Mouse (Mus musculus): ENCODE measurements around the gene Acer2.
A peak's percentile ranks its signal among the peaks of the same experiment; 100 is the strongest.
"Not testable (repeated sequence)": the region's sequence is repeated elsewhere in the genome, so short reads cannot be mapped to it uniquely, and the experiment has no call there.

Acer2 gene

DNA sequence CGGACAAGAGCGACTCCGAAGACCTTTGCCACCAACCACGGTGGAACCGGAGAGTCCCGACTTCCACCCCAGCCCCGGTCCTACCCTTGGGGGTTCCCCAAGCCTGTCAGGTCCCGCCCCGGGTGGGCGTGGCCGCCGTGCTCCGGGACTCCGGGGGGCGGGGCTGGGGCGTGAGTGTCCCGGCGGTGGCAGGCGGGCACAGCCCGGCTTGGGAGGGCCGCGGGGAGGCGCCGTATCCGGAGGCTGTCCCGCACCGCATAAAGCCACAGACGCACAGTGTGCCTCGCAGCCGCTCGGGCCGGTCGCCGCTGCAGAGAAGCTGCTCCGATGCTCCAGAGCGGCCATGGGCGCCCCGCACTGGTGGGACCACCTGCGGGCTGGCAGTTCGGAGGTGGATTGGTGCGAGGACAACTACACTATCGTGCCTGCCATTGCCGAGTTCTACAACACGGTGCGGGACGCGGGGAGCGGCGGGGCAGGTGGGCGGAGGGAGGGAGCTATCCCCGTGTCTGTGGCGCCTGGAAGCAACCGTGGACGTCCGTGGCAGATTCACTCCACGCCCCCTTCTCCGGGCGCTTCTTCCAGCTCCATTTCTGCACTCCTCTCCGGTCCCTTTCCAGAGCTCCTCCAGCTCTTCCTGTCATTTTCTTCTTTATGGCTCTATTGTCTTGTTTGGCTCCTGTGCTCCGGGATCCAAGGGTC, at the start of gene Acer2:
Gene Acer2, plus strand, starts transcription at position 251 of the 702 bp plus-strand sequence.
- DNase-seq = peak; percentile 76

DNA sequence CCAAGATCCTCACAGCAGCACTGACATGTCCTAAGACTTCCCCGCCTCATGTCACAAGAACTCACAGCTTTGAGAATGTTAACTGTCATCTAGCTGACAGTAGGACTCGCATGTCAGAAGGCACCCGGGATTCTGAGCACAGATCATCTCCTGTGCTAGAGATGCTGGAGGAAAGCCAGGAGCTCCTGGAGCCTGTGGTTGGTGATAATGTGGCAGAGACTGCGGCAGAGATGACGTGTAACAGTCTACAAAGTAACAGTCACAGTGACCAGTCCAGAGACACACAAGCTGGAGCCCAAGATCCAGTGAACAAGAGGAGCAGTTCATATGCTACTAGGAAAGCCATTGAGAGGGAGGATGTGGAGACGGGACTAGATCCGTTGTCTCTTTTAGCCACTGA, 49.1 kb upstream of the Acer2 start:
- no peak for DNase-seq

DNA sequence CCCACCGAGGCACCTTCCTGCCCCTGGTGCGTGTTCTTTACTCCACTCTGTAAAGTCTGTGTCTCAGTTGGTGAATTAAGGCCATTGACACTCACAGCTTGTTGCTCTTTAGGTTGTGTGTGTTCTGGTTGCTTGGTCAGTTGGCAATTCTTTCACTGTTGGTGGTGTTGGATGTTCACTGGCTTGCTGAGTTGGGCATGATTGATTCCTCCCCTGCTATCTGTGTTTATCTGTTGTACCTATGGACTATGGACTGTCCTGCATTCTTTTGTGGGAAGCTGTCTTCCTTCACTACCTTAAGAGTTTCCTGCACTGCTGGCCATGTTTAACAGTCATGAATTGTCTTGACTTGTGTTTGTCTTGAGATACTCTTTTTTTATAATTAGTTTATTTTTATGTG, 42.3 kb upstream of the Acer2 start:
- no peak for DNase-seq

DNA sequence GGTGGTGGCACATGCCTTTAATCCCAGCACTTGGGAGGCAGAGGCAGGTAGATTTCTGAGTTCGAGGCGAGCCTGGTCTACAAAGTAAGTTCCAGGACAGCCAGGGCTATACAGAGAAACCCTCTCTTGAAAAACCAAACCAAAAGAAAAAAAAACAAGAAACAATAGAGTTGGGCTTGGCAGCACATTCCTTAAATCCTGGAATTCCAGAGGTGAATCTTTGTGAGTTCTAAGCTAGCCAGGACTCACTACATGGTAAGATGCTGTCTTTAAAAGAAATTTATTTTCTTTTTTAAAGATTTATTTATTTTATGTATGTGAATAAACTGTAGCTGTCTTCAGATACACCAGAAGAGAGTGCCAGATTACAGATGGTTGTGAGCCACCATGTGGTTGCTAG, 33.1 kb upstream of the Acer2 start:
- not testable (repeated sequence) for DNase-seq

DNA sequence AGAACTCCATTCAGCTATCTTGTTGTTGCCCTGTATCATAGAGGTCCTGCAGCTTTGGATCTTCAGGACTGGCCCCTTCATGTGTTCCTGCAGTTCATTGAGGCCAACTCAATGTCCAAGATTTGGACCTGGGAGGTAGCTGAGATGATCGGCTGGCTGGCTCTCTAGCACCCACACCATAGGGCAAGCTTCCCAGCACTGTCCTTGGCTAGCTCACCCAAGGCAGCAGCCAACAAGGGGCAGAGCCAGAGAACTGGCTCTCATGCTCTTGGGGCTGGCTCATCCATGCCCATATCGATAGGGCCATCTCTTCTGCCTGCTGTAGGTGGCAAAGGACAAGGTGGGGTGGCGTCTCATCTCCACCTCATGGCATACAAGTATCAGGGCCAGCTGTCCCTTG, 28.8 kb upstream of the Acer2 start:
- DNase-seq = no peak

DNA sequence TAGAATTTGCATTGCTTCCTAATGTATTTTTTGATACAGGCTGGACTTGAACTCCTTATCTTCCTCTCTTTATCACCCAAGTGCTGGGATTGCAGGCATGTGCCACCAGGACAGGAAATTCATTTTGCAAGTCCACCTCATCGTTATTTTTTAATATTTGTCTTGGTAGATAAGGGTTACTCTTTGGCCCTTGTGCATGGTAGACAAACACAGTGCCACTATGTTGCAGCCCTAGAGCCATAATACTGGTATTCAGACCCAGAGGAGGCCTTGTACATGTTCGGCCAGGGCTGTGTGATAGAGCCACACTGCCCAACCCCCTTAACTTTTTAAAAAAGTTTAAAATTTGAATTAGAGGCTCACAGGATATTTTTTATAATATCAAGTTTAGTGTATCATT, 26.9 kb upstream of the Acer2 start:
- no peak for DNase-seq

DNA sequence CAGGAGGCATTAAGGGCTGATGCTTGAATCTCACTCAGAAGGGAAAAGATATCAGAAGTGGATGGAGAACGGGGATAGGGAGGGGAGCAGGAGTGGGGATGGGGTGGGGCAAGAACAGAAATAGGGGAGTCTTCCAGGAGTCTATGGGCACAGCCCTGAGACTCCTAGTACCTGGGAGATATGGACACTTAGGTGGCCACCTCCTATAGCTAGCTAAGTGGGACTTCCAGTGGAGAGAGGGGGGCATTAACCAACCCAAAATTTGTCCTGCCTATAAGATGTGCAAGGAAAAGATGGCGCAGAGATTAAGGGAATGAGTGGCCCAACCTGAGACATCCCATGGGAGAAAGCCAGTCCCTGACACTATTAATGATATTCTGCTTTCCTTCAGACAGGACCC, 22.9 kb upstream of the Acer2 start:
- DNase-seq = no peak

DNA sequence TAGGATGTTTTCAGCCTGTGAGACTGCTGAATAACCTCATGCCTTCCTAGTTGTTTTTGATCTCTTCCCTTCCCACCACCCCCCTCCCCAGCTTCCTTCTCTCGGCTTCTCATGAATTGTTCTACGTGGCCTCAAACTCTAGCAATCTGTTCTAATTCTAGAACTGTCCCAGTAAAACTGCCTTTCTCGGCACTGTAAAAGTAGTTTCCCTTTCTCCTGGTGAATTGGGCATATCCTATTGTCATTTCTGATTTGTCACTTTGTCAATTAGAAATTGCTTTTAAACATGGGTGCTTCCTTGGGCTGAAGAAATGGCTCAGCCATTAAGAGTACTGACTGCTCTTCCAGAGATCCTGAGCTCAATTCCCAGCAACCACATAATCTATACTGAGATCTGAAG, 22.2 kb upstream of the Acer2 start:
- no peak for DNase-seq

DNA sequence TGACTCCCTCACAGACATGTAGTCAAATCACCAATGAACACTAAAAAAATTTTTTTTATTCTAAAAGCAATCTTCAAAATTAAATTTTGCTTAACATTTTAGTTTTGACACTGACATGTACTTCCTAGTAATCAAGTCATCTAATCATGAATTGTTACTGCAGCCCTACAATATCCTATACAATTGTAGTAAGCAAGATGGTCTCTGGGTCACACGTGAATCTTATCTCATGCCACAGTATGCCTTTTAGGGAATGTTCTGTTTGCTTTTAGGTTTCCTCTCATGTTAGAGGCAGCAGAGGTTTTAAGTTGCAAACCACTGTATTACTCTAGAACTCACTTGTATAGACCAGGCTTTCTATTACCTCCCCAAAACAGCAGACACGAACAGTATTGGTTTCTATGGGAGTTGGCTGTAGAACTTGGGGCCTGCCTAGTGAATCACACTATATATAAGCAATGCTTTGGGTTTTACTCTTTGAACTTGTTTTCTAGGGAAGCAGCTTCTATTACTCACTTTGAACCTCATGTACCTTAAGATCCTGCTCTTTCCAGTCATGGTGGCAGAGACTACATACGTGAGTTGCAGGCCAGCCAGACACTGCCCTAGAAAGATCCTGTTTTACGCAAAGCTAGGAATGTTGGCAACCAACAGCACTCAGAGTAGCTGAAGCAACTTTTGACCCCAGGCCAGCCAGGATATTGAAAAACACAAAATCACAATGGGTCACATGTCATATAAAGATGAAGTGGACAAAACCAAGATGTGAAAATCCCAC, 21.2 kb upstream of the Acer2 start:
- DNase-seq = no peak

DNA sequence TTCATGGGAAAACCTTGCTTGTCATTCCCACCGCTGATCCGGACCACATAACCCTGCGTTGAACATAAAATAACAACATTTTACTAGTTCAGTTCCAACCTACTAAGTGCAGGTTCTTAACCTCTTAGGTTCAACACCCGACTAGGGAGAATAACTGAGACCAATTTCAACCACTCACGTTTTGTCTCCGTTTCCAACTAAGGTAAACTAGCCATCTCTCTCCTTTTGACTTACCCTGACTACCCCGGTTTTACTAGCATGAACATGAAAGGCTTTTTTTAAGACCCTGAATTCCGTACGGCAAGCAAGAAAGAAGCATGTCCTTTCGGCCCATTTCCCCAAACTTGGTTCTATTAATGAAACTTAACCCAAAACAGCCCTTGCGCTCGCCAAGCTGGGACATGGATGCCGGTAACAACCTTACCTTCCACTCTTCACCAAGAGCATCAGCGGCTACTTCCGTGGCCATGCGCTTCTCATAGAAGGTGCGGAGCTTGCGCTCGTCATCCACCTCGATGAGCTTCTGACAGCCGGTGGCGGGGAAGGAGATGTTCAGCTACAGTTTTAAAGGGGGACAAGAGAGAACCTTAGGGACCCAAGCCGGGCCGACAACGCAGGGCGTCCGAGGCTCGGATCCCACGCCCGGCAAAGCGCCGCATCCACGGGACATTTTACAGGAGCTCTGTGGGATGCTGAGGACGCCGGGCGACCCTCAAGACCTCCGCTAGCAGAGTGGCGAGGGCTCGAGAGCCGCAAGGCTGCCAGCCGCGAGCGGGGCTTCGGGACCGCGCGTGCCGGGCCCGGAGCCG, 17.7 kb upstream of the Acer2 start:
- DNase-seq = no peak

DNA sequence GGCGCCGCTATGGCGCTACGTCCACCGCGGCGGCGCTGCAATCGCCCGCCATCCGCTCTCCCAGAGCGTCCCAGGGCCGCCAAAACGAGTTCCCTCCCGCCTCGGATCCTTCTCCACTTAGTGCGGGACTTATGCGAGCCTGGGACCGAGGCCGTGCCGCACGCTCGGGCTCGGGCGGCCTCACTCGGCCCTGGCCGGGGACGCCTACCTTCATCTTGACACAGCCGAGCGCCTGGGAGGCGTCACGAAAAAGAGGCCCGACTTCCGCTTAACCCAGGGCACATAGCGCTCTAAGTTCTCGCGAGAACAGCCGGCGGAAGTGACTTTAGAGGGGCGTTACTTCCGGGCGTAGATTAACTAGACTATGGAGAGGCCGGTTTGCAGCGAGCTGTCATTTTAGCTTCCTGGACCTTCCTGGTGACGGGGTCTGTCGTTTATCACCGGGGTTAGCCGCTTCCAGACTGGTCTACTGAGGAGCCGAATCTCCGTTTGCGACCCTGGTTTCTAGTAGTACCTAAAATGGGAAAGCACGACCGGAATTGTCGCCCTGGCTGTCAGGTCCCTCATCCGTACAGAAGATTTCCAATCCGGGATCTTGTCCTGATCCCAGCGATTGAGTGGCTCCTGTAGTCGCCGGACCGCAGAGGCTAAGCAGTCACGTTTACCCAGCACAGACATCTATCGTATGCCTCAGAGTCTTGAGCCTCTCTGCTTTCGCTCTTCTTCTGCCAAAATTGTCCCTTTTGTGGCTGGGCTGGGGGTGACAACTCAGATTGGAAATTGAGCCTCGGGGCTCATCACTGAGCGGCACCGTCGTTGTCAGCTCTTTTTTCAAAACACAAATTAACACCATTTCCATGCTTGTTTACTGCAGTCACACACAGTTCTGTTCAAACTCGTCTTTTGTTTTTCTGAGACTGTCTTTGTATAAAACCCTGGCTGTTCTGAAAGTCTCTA, 16.8 kb upstream of the Acer2 start, which contains the start of gene Rps6:
Gene Rps6, minus strand, starts transcription at position 300 of the 957 bp plus-strand sequence.
- peak; percentile 96 for DNase-seq

DNA sequence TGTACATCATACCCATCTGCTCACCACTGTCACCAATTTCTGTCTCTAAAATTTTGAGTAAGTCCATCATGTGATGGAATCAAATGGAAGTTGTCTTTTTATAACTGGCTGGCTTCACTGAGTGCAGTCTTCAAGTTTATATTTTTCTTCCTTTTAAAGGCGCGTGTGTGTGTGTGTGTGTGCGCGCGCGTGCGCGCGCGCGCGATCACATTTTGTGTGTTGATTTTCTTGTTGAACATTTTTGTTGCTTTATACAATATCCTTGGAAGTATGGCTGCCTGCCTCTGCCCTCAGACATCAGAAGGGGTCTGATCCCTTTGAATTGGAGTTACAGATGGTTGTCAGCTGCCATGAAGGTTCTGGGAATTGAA, 16.1 kb upstream of the Acer2 start:
- DNase-seq = no peak

DNA sequence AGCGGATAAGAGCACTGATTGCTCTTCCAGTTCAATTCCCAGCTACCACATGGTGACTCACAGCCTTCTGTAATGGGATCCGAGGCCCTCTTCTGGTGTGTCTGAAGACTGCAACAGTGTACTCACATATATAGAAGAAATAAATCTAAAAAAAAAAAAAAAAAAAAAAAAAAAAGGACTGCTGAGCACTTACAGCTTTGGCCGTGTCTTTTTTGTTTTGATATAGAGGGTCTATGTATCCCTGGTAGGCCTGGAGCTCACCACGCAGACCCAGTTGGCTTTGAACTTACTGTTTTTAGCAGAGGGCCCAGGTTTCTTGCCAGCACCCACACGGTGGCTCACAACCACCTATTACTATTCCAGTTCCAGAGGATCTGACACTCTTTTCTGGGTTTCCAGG, 10.1 kb upstream of the Acer2 start:
- DNase-seq = no peak

DNA sequence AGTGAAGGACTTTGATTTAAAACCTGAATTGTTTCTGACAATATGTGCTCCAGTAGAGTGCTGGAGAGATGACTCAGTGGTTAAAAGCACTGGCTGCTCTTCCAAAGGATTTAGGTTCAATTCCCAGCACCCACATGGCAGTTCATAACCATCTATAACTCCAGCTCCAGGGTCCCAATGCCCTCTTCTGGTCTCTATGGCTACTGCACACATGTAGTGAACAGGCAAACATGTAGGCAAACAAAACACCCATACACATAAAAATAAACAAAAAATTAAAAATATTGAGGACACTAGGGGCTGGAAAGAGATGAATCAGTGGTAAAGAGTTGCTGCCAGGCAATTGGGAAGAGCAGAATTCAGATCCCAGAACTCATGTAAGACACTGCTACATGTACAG, 2.2 kb upstream of the Acer2 start:
- DNase-seq = no peak

DNA sequence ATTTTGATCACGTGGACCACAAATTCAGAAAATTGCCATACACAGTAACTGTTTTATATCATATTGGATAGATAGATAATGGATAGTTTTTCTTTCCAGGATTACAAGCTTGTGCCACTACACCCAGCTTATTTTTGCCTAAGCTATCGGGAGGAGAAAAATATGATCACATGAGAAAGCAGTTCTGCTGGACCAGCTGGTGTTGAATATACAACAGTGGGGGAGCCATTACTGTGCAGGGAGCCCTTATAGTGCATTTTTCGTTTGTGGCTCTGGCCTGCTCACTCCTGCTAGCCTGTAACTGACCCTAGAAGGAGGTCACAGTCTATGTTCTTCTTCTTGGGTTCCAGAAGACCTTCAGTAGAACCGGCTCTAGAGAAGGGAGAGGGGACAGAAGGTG, 1.1 kb upstream of the Acer2 start:
- no peak for DNase-seq

DNA sequence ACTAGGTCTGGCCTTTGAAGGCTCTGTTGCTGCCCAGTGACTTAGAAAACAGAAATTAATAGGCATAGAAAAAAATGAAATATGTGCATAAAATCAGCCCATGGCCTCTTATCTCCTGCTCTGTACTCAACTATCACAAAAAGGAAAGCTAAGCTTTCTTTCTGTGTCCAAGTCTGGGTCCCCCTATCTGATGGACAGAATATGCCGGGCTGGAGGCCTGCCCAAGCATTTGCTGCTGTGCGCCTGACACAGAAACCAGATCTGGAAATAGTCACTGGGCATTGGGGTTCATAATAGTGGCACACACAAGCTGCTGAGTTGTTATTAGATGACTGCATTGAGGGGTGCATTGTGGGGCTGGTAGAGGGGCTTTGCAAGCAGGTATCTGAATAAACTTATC, 5.3 kb downstream of the Acer2 start:
- DNase-seq = no peak

DNA sequence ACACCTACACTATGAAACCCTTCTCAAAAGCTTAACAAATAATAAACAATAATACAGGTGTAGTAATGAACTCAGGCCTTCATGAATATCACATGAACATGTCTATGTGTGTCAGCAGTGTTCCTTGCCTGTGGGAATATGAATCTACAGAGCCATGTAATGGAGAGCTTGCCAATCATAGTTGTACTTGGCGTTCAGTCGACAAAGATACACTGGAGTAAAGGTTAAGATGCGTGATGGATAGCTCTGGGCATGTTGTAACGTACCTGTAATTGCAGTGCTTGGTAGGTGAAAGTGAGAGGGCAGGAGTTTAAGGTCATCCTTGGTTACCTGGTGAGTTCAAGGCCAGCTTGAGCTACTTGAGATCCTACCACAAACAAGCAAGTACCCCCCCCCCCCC, 7.0 kb downstream of the Acer2 start:
- no peak for DNase-seq

DNA sequence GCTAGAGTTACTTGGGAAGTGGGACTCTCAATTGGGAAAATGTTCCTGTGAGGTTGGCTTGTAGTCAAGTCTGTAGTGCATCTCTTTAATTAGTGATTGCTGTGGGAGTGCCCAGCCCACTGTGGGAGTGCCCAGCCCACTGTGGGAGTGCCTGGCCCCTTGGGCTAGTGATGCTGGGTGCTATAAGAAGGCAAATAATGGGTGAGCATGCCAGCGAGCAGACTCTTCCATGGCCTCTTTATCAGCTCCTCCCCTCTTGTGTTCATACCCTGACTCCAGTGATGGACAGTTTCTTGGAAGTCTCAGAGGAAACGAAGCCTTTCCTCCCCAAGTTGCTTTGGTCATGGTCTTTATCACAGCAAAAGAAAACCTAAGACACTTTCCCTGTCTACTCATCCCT, 8.2 kb downstream of the Acer2 start:
- DNase-seq = no peak

DNA sequence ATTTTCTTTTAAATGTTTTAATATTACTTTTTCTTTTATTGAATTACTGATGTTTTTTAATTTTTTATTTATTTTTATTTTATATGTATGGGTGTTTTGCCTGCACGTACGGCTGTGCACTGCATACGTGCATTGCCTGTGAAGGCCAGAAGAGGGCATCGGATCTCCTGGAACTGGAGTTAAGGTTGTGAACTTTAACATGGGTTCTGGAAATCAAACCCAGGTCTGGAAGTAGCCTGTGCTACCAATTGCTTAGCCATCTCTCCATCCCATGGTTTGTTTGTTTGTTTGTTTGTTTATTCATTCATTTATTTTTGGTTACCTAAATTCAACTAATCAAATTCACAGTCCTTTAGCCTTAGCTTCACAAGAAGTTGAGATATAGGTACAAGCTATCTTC, 10.7 kb downstream of the Acer2 start:
- DNase-seq = no peak

DNA sequence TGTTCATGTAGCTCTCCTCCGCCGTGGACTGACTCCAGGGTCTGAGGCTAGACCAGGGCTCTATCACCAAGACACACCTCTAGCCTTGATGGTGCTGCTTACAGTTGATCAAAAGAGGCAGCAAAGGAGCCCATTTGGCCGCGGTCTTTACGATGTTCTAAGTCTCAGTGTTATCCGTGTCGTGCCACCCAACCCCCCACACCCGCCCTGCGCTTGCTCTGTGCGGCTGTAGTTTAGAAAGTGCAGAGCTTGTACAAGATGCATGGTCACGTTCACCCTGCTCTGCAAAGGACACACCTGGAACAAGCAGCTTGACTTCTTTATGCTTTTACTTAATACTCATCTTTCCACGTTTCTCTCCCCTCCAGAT, 11.6 kb downstream of the Acer2 start:
- DNase-seq = no peak

DNA sequence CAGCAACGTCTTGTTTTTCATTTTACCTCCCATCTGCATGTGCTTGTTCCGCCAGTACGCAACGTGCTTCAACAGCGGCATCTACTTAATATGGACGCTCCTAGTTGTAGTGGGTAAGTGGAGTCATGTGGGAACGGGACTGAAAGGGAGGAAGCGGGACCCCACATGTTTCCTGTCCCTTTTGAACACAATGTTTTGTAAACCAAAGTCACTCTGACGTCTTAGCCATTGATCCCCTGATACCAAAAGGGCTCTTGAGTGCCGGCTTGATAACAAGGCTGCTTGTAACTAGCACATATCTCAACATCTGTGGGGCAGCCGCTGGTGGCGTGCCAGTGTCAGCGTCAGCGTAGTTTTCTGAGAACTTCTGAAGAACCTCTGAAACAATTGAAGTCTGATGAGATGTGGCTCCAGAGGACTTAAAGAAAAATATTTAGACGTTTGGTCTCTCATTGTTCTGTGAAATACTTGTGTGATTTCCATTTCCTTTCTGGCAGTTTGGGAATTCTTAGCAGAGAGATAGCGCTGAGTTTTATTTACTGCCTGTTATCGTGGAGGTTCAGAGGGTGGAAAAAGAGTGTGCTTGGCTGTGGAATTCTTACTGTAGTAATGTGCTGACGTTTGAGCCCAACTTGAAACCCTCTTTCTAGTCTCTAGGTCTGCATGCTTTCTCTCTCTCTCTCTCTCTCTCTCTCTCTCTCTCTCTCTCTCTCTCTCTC, 12.1 kb downstream of the Acer2 start:
- no peak for DNase-seq

DNA sequence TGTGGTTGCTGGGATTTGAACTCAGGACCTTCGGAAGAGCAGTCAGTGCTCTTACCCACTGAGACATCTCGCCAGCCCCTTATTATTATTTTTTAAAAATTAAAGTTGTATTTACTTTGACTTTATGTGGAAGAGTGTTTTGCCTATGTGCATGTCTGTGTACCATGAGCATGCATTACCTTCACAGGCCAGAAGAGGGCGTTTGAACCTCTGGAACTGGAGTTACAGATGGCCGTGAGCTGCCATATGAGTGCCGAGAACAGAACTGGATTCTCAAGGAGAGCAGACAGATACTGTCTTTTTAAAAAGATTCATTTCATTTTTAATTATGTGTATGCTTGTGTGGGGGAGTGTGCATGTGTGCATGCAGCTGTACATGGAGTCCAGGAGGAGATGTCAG, 13.7 kb downstream of the Acer2 start:
- DNase-seq = no peak
